Mouse (Mus musculus): ENCODE results near the gene Slc1a3.

GRCm38 (mm10) chr15:8659977-8660376, 50.6 kb downstream of the Slc1a3 start:
- TF ChIP-seq CTCF (IDR thresholded peaks at IDR 0.05; ENCODE audit: control insufficient read depth, insufficient read depth, low read length) = no peak
- TF ChIP-seq POLR2A (IDR thresholded peaks at IDR 0.05; ENCODE audit: borderline replicate concordance, control insufficient read depth, low read depth, low read length) = no peak

Measured in bone marrow, adult 2 months (tissue).